Mouse (Mus musculus) embryonic fibroblast, embryonic 13.5 days (primary cell): ENCODE results near the gene Mta3.

ENCODE experiments used
- CTCF ChIP-seq: IDR thresholded peaks from 2 replicates; pipeline ENCODE4 v1.5.1; 2011; ENCODE audit warnings: mild to moderate bottlenecking, control low read depth, low read length, moderate library complexity, borderline replicate concordance; ENCODE audit not compliant: insufficient read depth
- POLR2A ChIP-seq: IDR thresholded peaks from 2 replicates; pipeline ENCODE4 v1.6.1; 2011; ENCODE audit warnings: low read depth, mild to moderate bottlenecking, control low read depth, low read length, moderate library complexity

DNA sequence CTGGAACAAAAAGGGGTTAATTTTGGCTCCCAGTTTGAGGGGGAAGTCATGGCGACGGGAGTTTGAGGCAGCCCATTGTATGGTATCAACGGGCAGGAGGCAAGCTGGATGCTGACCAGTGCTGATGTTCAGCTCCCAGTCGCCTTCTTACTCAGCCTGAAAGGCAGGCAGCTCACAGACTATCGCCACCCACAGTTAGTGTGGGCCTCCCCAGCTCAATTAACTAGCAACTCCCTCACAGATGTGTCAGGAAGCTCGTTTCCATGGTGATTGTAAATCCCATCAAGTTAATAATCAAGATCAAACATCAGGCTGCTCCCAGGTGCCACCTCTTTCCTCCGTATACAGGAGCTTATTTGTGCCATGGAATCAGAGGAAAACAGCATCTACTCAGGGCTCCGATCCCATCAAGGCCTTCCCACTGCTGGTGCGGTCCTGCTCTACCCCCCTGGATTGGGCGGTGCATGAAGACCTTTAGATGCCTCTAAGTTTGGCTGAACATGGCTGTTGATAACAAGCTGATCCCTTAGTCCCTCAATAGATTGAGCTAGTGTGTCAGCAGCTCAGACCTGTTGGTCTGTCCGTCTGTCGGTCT is 143.2 kb downstream of the Mta3 start:
- TF ChIP-seq CTCF (no peak), POLR2A (no peak)
